Mouse (Mus musculus) kidney, adult 8-10 months (tissue): ENCODE data around the gene Cd274.

Source experiments
- DNase-seq, 2 experiments: peaks; one replicate each; pipeline ENCODE4 v3.0.0; 2022

Gene Cd274

DNA sequence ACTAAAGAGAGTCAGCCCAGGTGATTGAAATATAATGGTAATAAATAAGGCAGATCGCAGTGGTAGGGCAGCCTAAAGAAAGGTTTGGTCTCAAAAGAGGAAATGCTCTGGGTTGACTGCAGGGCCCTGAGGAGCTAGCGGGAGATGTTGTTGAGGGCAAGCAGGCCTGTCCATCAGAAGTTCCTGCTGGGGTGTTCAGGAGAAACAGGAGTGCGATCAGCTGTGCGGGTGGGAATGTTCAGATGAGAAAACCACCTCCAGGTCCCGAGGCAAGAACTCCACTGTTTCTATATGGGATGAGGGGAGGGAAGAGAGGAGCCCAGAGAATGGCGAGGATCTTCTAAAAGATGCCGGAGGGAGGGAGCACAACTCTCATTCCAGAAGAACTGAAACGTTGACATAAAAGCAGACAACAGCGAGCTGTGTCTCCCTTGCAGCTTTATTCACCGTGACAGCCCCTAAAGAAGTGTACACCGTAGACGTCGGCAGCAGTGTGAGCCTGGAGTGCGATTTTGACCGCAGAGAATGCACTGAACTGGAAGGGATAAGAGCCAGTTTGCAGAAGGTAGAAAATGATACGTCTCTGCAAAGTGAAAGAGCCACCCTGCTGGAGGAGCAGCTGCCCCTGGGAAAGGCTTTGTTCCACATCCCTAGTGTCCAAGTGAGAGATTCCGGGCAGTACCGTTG is 69.7 kb downstream of the Cd274 start:
- DNase-seq: no peak
